Mouse (Mus musculus) naive thymus-derived CD4-positive, alpha-beta T cell, adult 2 months (primary cell): ENCODE data around the gene Trim2.

ENCODE experiments used
- DNase-seq: peaks from one replicate; pipeline ENCODE4 v3.0.0-alpha.2; 2011; ENCODE audit warnings: low read depth

The Trim2 gene

GRCm38 (mm10) chr3:84190513-84191061 is 116.1 kb downstream of the Trim2 start:
- peak; percentile 14 for DNase-seq

- peak; percentile 9 for DNase-seq
These were observed 117.0 kb downstream of the Trim2 start for GRCm38 (mm10) chr3:84189629-84190173.

- DNase-seq: no peak
These were observed 125.0 kb downstream of the Trim2 start for GRCm38 (mm10) chr3:84181717-84182116.

- no peak for DNase-seq
These were observed 125.6 kb downstream of the Trim2 start for GRCm38 (mm10) chr3:84181102-84181501.

GRCm38 (mm10) chr3:84180304-84180703 is 126.4 kb downstream of the Trim2 start:
- no peak for DNase-seq

GRCm38 (mm10) chr3:84177834-84178233 is 128.8 kb downstream of the Trim2 start:
- DNase-seq: no peak

GRCm38 (mm10) chr3:84175337-84176315 is 131.1 kb downstream of the Trim2 start:
- peak; percentile 73 for DNase-seq

GRCm38 (mm10) chr3:84173581-84174154 is 133.0 kb downstream of the Trim2 start, which contains the start of gene Gm6525:
TSS of gene Gm6525 (plus strand) at chr3:84174104.
- no peak for DNase-seq

GRCm38 (mm10) chr3:84172406-84172805 is 134.3 kb downstream of the Trim2 start:
- DNase-seq: no peak

GRCm38 (mm10) chr3:84169393-84170005 is 137.2 kb downstream of the Trim2 start:
- no peak for DNase-seq

- DNase-seq: no peak
These were observed 137.7 kb downstream of the Trim2 start for GRCm38 (mm10) chr3:84168943-84169342.

GRCm38 (mm10) chr3:84166073-84166472 is 140.6 kb downstream of the Trim2 start:
- no peak for DNase-seq

GRCm38 (mm10) chr3:84165391-84165790 is 141.3 kb downstream of the Trim2 start:
- DNase-seq: no peak

- DNase-seq: no peak
These were observed 148.9 kb downstream of the Trim2 start for GRCm38 (mm10) chr3:84157559-84158350.

- no peak for DNase-seq
These were observed 149.7 kb downstream of the Trim2 start for GRCm38 (mm10) chr3:84157011-84157410.

GRCm38 (mm10) chr3:84156105-84156504 is 150.6 kb downstream of the Trim2 start:
- no peak for DNase-seq

GRCm38 (mm10) chr3:84155558-84156006 is 151.1 kb downstream of the Trim2 start, which contains the start of gene Mnd1:
TSS of gene Mnd1 (minus strand) at chr3:84155786.
- DNase-seq: peak; percentile 92

- DNase-seq: no peak
These were observed 151.5 kb downstream of the Trim2 start for GRCm38 (mm10) chr3:84155146-84155545.

GRCm38 (mm10) chr3:84154721-84155141 is 151.9 kb downstream of the Trim2 start:
- no peak for DNase-seq

- DNase-seq: no peak
These were observed 156.8 kb downstream of the Trim2 start for GRCm38 (mm10) chr3:84149831-84150230.

GRCm38 (mm10) chr3:84140947-84141346 is 165.7 kb downstream of the Trim2 start:
- no peak for DNase-seq
